Mouse (Mus musculus) cortical plate, adult 2 months (tissue): ENCODE measurements around the gene Stac2. TPM values are rescaled to one million over a fixed set of nuclear protein-coding genes. Genes with fewer than 3 reads are reported as not detected.

Experiments
- H3K27ac ChIP-seq: fragments of 200-500 bp; 2 replicates; pipeline ENCODE4 v1.5.1; 2012; ENCODE audit warnings: low read length, control low read depth, inconsistent platforms; ENCODE audit not compliant: insufficient read depth
- H3K4me1 ChIP-seq: fragments of 200-500 bp; 2 replicates; pipeline ENCODE4 v1.6.1; 2011; ENCODE audit warnings: low read length; ENCODE audit not compliant: control insufficient read depth, insufficient read depth
- H3K4me3 ChIP-seq: fragments of 200-500 bp; 2 replicates; pipeline ENCODE4 v1.5.1; 2011; ENCODE audit warnings: mild to moderate bottlenecking, low read length, control low read depth; ENCODE audit not compliant: insufficient read depth
- CTCF ChIP-seq: fragments of 200-500 bp; IDR thresholded peaks from 2 replicates; pipeline ENCODE4 v1.5.1; 2011; ENCODE audit warnings: mild to moderate bottlenecking, control low read depth, low read length; ENCODE audit not compliant: insufficient read depth; ENCODE audit errors: extremely low read depth
- POLR2A ChIP-seq: fragments of 200-500 bp; IDR thresholded peaks from 2 replicates; pipeline ENCODE4 v1.6.1; 2011; ENCODE audit warnings: mild to moderate bottlenecking, low read length, control low read depth; ENCODE audit not compliant: insufficient read depth; ENCODE audit errors: extremely low read depth
- polyA plus RNA-seq: library from polyadenylated mRNA; depleted of rRNA; stranded (reverse); fragments of >200 nt; gene quantifications from 2 replicates; pipeline ENCODE4 v1.2.3, GENCODE M21; 2012; rRNA removed

Stac2 gene
- polyA plus RNA-seq = 49.7 and 51.6 TPM in 2 replicates

- TF ChIP-seq CTCF = no peak
- no peak for TF ChIP-seq POLR2A
- Histone ChIP-seq H3K4me1 (peaks cover 9% of the 10 kb centered on the region), H3K27ac (no peak within 1 kb of the TSS), H3K4me3 (peak within 1 kb of the TSS; percentile 41)
Measured at GRCm38 (mm10) chr11:98052989-98053834, at the start of gene Stac2. Gene Stac2, minus strand, starts transcription at chr11:98053462.

- no peak for TF ChIP-seq POLR2A
- TF ChIP-seq CTCF = no peak
- H3K27ac ChIP-seq = no peak overlapping the region
- no peaks in the 10 kb centered on the region for H3K4me1 ChIP-seq
- no peak overlapping the region for H3K4me3 ChIP-seq
Measured at GRCm38 (mm10) chr11:98101332-98101731, 48.1 kb upstream of the Stac2 start.

- TF ChIP-seq POLR2A = no peak
- no peak for TF ChIP-seq CTCF
- no peak overlapping the region for H3K4me3 ChIP-seq
- H3K27ac ChIP-seq = no peak overlapping the region
- peaks cover 4% of the 10 kb centered on the region for H3K4me1 ChIP-seq
Measured at GRCm38 (mm10) chr11:98090583-98090982, 37.3 kb upstream of the Stac2 start.

GRCm38 (mm10) chr11:98088224-98088623, 35.0 kb upstream of the Stac2 start:
- no peak overlapping the region for H3K4me3 ChIP-seq
- TF ChIP-seq CTCF (no peak), POLR2A (no peak)
- H3K4me1 ChIP-seq = peaks cover 4% of the 10 kb centered on the region
- no peak overlapping the region for H3K27ac ChIP-seq

- peaks cover 4% of the 10 kb centered on the region for H3K4me1 ChIP-seq
- no peak overlapping the region for H3K4me3 ChIP-seq
- TF ChIP-seq CTCF (no peak), POLR2A (no peak)
- no peak overlapping the region for H3K27ac ChIP-seq
Measured at GRCm38 (mm10) chr11:98086574-98086973, 33.3 kb upstream of the Stac2 start.

GRCm38 (mm10) chr11:98086141-98086540, 32.9 kb upstream of the Stac2 start:
- H3K4me3 ChIP-seq = no peak overlapping the region
- TF ChIP-seq CTCF (no peak), POLR2A (no peak)
- H3K27ac ChIP-seq = no peak overlapping the region
- H3K4me1 ChIP-seq = peaks cover 4% of the 10 kb centered on the region

- TF ChIP-seq CTCF (no peak), POLR2A (no peak)
- Histone ChIP-seq H3K27ac (no peak overlapping the region), H3K4me1 (peaks cover 4% of the 10 kb centered on the region), H3K4me3 (no peak overlapping the region)
Measured at GRCm38 (mm10) chr11:98082745-98083144, 29.5 kb upstream of the Stac2 start.

GRCm38 (mm10) chr11:98080450-98080849, 27.2 kb upstream of the Stac2 start:
- Histone ChIP-seq H3K27ac (no peak overlapping the region), H3K4me1 (no peaks in the 10 kb centered on the region), H3K4me3 (no peak overlapping the region)
- TF ChIP-seq CTCF (no peak), POLR2A (no peak)

- no peak overlapping the region for H3K27ac ChIP-seq
- H3K4me3 ChIP-seq = no peak overlapping the region
- no peaks in the 10 kb centered on the region for H3K4me1 ChIP-seq
- TF ChIP-seq CTCF (no peak), POLR2A (no peak)
Measured at GRCm38 (mm10) chr11:98077086-98077485, 23.8 kb upstream of the Stac2 start.

- Histone ChIP-seq H3K4me1 (no peaks in the 10 kb centered on the region), H3K27ac (no peak overlapping the region), H3K4me3 (no peak overlapping the region)
- TF ChIP-seq POLR2A (no peak), CTCF (peak; percentile 87)
Measured at GRCm38 (mm10) chr11:98075195-98075808, 22.0 kb upstream of the Stac2 start.

GRCm38 (mm10) chr11:98073442-98073841, 20.2 kb upstream of the Stac2 start:
- Histone ChIP-seq H3K4me1 (no peaks in the 10 kb centered on the region), H3K4me3 (no peak overlapping the region), H3K27ac (no peak overlapping the region)
- TF ChIP-seq POLR2A = no peak
- TF ChIP-seq CTCF = no peak
